Mouse (Mus musculus) megakaryocyte, embryonic 14.5 days (primary cell): ENCODE data around the gene Svep1.

Source experiments
- FLI1 ChIP-seq: IDR thresholded peaks from 2 replicates; pipeline ENCODE4 v1.6.1; 2012; ENCODE audit warnings: low read length, inconsistent platforms, mixed read lengths
- GATA1 ChIP-seq: IDR thresholded peaks from 3 replicates; pipeline ENCODE4 v1.6.1; 2012; ENCODE audit warnings: mixed read lengths, low read length, inconsistent platforms, borderline replicate concordance

- TF ChIP-seq GATA1 (no peak), FLI1 (no peak)
These were observed 21.8 kb downstream of the Svep1 start for GRCm38 (mm10) chr4:58184681-58185341.
